Mouse (Mus musculus) left cerebral cortex, adult 9 months (tissue): ENCODE measurements around the gene Ficd.
A peak's percentile ranks its signal among the peaks of the same experiment; 100 is the strongest.

Source experiments
- DNase-seq, 2 experiments: peaks; one replicate each; pipeline ENCODE4 v3.0.0; 2022; ENCODE audit warnings: low spot score in 2 of 2

Ficd gene

GRCm38 (mm10) chr5:113730641-113731121, 4.9 kb upstream of the Ficd start:
- DNase-seq: peak in 1 of 2 experiments; percentile 44

- no peak for DNase-seq
Observed at GRCm38 (mm10) chr5:113731174-113731573, 4.4 kb upstream of the Ficd start.

- peak in 1 of 2 experiments; percentile 63 for DNase-seq
Observed at GRCm38 (mm10) chr5:113732182-113732581, 3.4 kb upstream of the Ficd start.

- DNase-seq: no peak
Observed at GRCm38 (mm10) chr5:113734376-113734775, 1.2 kb upstream of the Ficd start.

- DNase-seq: no peak
Observed at GRCm38 (mm10) chr5:113735023-113735344, 619 bp upstream of the Ficd start.

GRCm38 (mm10) chr5:113736113-113736502, 505 bp downstream of the Ficd start:
- no peak for DNase-seq

- no peak for DNase-seq
Observed at GRCm38 (mm10) chr5:113736522-113737164, 1.0 kb downstream of the Ficd start.

GRCm38 (mm10) chr5:113737607-113738237, 2.1 kb downstream of the Ficd start:
- no peak for DNase-seq

GRCm38 (mm10) chr5:113747629-113748028, 12.0 kb downstream of the Ficd start:
- no peak for DNase-seq

GRCm38 (mm10) chr5:113748556-113749331, 13.1 kb downstream of the Ficd start:
- no peak for DNase-seq

- no peak for DNase-seq
Observed at GRCm38 (mm10) chr5:113751521-113752157, 16.0 kb downstream of the Ficd start.

- no peak for DNase-seq
Observed at GRCm38 (mm10) chr5:113755347-113756030, 19.9 kb downstream of the Ficd start.

- no peak for DNase-seq
Observed at GRCm38 (mm10) chr5:113761585-113761984, 26.0 kb downstream of the Ficd start.

GRCm38 (mm10) chr5:113764426-113764825, 28.8 kb downstream of the Ficd start:
- DNase-seq: no peak

GRCm38 (mm10) chr5:113765641-113766526, 30.3 kb downstream of the Ficd start:
- no peak for DNase-seq

- DNase-seq: no peak
Observed at GRCm38 (mm10) chr5:113768806-113769205, 33.2 kb downstream of the Ficd start.

- DNase-seq: peak; percentile 79 to 90
Observed at GRCm38 (mm10) chr5:113771213-113772162, 35.9 kb downstream of the Ficd start.

- DNase-seq: peak; percentile 83 to 93
Observed at GRCm38 (mm10) chr5:113772450-113772895, 36.9 kb downstream of the Ficd start, which contains the start of the genes Sart3 and Iscu. Sart3 (minus strand) TSS chr5:113772510. Iscu (plus strand) TSS chr5:113772748.

- DNase-seq: no peak
Observed at GRCm38 (mm10) chr5:113772905-113773519, 37.4 kb downstream of the Ficd start.
